Mouse (Mus musculus) heart, adult 2 months (tissue): ENCODE results near the gene Zp1.

Experiments used
- CTCF ChIP-seq: fragments of 200-600 bp; IDR thresholded peaks from 2 replicates; pipeline ENCODE4 v1.8.1; 2022; ENCODE audit warnings: antibody characterized with exemption, mild to moderate bottlenecking, moderate library complexity
- EP300 ChIP-seq: fragments of 200-500 bp; IDR thresholded peaks from 2 replicates; pipeline ENCODE4 v1.6.1; 2011; ENCODE audit warnings: low read depth, low read length, control low read depth; ENCODE audit not compliant: insufficient read depth
- POLR2A ChIP-seq: fragments of 200-500 bp; IDR thresholded peaks from 2 replicates; pipeline ENCODE4 v1.6.1; 2011; ENCODE audit warnings: mild to moderate bottlenecking, low read depth, low read length, control low read depth; ENCODE audit not compliant: insufficient read depth

- TF ChIP-seq CTCF, result peak; percentile 26; the same call in 1 of the 2 replicates
- peak; percentile 72; the same call in 1 of the 2 replicates for TF ChIP-seq EP300
- TF ChIP-seq POLR2A, result no peak
These were observed 20.1 kb downstream of the Zp1 start for GRCm38 (mm10) chr19:10900315-10900714.
